Mouse (Mus musculus) kidney, adult 2 months (tissue): Measurements from ENCODE around the gene Kcnn1. TPM values are rescaled to one million over a fixed set of nuclear protein-coding genes. Genes with fewer than 3 reads are reported as not detected.

Source experiments
- DNase-seq: peaks from one replicate; pipeline ENCODE4 v3.0.0; 2021
- H3K27ac ChIP-seq: fragments of 200-500 bp; 2 replicates; pipeline ENCODE4 v1.5.1; 2012; ENCODE audit warnings: low read depth, low read length, control low read depth, inconsistent platforms; ENCODE audit not compliant: insufficient read depth
- H3K27me3 ChIP-seq: fragments of 200-500 bp; replicated peaks from 2 replicates; pipeline ENCODE4 v1.6.1; 2012; ENCODE audit warnings: mild to moderate bottlenecking, moderate library complexity, low read length, inconsistent platforms; ENCODE audit not compliant: control insufficient read depth, insufficient read depth
- H3K36me3 ChIP-seq: fragments of 200-500 bp; 2 replicates; pipeline ENCODE4 v1.6.1; 2012; ENCODE audit warnings: mild to moderate bottlenecking, moderate library complexity, low read length, inconsistent platforms; ENCODE audit not compliant: control insufficient read depth, insufficient read depth
- H3K4me1 ChIP-seq: fragments of 200-500 bp; 2 replicates; pipeline ENCODE4 v1.6.1; 2011; ENCODE audit warnings: low read length; ENCODE audit not compliant: control insufficient read depth, insufficient read depth
- H3K4me3 ChIP-seq: fragments of 200-500 bp; 2 replicates; pipeline ENCODE4 v1.5.1; 2011; ENCODE audit warnings: mild to moderate bottlenecking, low read depth, low read length, control low read depth; ENCODE audit not compliant: insufficient read depth
- CTCF ChIP-seq: fragments of 200-500 bp; conservative IDR thresholded peaks from 2 replicates; pipeline ENCODE4 v1.5.1; 2011; ENCODE audit warnings: low read depth, mild to moderate bottlenecking, control low read depth, low read length, moderate library complexity, mixed read lengths; ENCODE audit not compliant: insufficient read depth, insufficient read length
- POLR2A ChIP-seq: fragments of 200-500 bp; IDR thresholded peaks from one replicate; pipeline ENCODE4 v1.6.1; 2011; ENCODE audit warnings: low read depth, low read length, control low read depth
- WGBS: fragments of 180-500 bp; shearing (Covaris S2); methylation state at CpG from one replicate; pipeline ENCODE4 v1.1.7; 2018; 5-methylcytosine and 5-hydroxymethylcytosine counted together
- polyA plus RNA-seq: library from polyadenylated mRNA; depleted of rRNA; stranded (reverse); fragments of >200 nt; gene quantifications from 2 replicates; pipeline ENCODE4 v1.2.3, GENCODE M21; 2012

The Kcnn1 gene
- polyA plus RNA-seq, 1 experiment = 9.4 TPM

DNA sequence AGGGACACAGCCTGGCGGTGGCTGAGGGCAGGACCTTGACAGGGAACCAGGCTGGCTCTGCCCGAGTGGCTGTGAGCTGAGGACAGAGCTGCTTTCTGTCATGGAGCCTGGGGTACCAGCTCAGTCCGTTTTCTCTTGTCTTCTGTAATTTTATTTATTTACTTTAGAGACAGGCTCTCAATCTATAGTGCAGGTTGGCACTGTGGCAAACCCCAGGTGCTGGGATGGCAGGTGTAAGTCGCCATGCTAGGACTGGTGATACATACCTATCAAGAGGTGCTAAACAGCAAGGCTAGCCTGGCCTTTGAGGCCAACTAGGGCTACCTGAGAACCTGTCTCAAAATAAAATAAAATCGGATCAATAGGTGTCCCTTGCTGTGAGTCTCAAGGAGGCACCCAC, 7.0 kb downstream of the Kcnn1 start:
- no peaks in the 10 kb centered on the region for H3K27me3 ChIP-seq
- no peak overlapping the region for H3K27ac ChIP-seq
- WGBS = 77% methylated on average over 5 of the region's 5 CpGs
- TF ChIP-seq POLR2A = no peak
- no peak for TF ChIP-seq CTCF
- H3K4me1 ChIP-seq = no peaks in the 10 kb centered on the region; the same call in 1 of the 2 replicates
- no peaks in the 10 kb centered on the region for H3K36me3 ChIP-seq
- no peak for DNase-seq
- no peak overlapping the region for H3K4me3 ChIP-seq

DNA sequence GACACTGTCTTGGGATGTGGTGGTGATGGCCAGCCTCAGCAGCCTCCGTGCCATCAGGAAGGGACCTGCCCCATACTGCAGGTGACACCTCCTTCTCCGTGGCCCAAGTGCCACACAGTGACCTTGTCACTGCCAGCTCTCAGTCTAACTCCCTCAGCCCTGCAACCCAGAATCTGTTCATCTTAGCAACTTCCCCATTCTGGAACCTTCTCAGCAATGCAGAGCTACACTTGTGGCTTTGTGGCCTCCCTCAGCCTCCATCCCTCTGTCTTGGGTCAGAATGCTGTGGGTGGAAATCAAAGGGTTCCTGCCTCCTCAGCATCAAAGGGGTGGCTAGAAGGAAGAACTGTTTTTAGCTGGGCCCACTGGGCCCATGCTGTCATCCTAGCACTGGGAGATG, 9.2 kb downstream of the Kcnn1 start:
- Histone ChIP-seq H3K36me3 (no peaks in the 10 kb centered on the region), H3K27me3 (no peaks in the 10 kb centered on the region), H3K4me1 (no peaks in the 10 kb centered on the region; the same call in 1 of the 2 replicates), H3K4me3 (no peak overlapping the region), H3K27ac (no peak overlapping the region)
- WGBS = 80% methylated on average over 2 of the region's 2 CpGs
- TF ChIP-seq CTCF = no peak
- TF ChIP-seq POLR2A = no peak
- no peak for DNase-seq

DNA sequence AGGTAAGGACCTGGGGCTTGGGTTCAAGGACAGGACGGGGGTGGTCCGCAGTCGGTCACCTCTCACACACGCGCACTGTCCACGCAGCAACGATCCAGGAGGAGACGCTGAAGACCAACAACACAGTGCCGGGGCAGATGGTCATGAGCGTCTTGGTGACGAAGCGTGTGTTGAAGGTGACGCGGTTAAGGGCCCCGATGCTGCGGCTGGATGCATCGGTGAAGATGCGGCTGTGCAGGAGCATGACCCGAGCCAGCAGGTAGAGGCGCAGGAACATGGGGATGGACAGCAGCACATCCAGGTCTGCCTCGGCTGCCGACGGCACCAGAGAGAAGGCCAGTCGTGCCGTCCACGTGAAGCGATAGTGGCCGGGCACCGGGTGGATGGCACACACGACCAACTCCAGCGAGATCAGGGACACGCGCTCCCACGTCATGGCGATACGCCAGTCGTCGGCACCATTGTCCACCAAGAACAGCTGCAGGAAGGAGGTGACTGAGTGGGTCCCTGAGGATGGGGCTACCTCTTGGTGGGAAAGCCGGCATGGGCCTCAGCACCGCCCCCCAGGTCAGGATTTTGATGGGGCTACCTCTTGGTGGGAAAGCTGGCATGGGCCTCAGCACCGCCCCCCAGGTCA, 10.3 kb downstream of the Kcnn1 start:
- TF ChIP-seq CTCF (no peak), POLR2A (no peak)
- no peaks in the 10 kb centered on the region for H3K27me3 ChIP-seq
- no peaks in the 10 kb centered on the region for H3K36me3 ChIP-seq
- H3K4me3 ChIP-seq = no peak overlapping the region
- DNase-seq = no peak
- WGBS = 89% methylated on average over 41 of the region's 41 CpGs
- no peak overlapping the region for H3K27ac ChIP-seq
- H3K4me1 ChIP-seq = no peaks in the 10 kb centered on the region; the same call in 1 of the 2 replicates

DNA sequence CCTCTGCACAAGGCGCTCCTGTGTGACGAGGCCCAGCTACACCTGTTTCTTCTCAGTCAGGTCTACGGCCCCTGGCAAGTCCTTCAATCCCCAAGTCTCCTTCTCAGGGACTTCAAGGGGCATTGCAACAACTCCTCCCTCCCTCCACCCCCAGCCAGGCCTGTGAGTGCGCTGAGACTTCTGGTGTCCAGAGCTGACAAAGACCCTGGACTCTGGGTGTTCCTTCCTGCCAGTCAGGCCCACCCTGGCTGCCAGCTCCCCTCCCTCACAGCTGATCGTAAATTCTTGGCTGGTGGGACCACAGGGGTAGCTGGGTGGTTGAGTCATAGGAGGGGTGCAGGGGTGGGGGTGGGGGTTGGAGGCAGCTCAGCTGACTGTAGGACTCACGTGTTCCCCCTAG, 11.2 kb downstream of the Kcnn1 start:
- H3K27me3 ChIP-seq = no peaks in the 10 kb centered on the region
- H3K4me1 ChIP-seq = no peaks in the 10 kb centered on the region
- no peak overlapping the region for H3K4me3 ChIP-seq
- 72% methylated on average over 6 of the region's 6 CpGs for WGBS
- H3K36me3 ChIP-seq = no peaks in the 10 kb centered on the region
- no peak overlapping the region for H3K27ac ChIP-seq
- TF ChIP-seq POLR2A (no peak), CTCF (no peak)
- no peak for DNase-seq

DNA sequence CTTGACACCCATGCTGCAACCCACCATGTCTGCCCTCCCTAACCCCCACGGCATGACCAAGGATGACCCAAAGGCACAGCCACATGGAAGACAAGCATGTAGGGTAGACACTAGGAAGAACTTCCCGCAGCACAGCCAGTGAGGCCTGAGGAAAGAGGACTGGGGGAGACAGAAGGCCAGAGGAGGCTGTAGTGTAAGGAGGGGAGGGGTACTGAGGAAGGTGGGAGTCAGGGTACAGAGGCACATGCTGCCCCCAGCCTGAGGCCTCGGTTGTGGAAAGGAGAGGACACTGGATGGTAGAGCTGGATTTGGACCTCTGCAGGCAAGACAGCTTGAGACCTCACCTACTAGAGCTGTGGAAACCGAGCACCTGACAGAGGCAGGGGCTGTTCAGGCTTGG, 12.1 kb downstream of the Kcnn1 start:
- H3K4me1 ChIP-seq = no peaks in the 10 kb centered on the region
- no peak overlapping the region for H3K27ac ChIP-seq
- no peaks in the 10 kb centered on the region for H3K27me3 ChIP-seq
- H3K4me3 ChIP-seq = no peak overlapping the region
- DNase-seq = no peak
- H3K36me3 ChIP-seq = no peaks in the 10 kb centered on the region
- no peak for TF ChIP-seq POLR2A
- no peak for TF ChIP-seq CTCF
- WGBS = 87% methylated on average over 4 of the region's 4 CpGs

DNA sequence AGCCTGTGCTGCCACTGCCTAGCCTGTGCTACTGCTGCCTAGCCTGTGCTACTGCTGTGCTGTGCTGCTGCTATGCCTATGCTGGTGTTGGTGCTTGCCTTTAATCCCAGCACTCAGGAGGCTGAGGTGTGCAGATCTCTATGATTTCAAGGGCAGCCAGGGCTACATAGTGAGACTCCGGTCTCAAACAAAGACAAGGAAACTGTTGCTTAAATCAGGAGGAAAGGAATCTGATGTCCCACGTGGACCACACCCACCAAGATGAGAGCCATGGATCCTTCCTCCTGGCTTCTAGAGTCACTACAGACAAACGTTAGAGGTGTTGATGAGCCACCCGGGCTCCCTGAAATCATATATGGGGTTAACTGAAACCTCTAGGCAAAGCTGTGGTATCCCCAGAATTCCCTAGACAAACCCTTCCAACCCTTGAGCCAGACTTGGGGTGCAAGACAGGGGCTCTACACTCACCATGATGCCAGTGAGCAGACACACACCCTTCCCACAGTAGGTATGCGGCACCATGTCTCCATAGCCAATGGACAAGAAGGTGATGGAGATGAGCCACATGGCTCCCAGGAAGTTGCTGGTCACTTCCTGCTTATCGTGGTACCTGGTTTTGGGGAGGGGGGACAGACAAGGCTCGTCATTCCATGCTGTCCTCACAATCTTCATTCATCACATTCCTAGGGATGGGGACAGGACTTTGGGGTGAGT, 12.8 kb downstream of the Kcnn1 start:
- Histone ChIP-seq H3K27me3 (no peaks in the 10 kb centered on the region), H3K4me1 (no peaks in the 10 kb centered on the region), H3K27ac (no peak overlapping the region), H3K4me3 (no peak overlapping the region), H3K36me3 (no peaks in the 10 kb centered on the region)
- WGBS = 76% methylated on average over 7 of the region's 7 CpGs
- TF ChIP-seq CTCF (no peak), POLR2A (no peak)
- DNase-seq = no peak

DNA sequence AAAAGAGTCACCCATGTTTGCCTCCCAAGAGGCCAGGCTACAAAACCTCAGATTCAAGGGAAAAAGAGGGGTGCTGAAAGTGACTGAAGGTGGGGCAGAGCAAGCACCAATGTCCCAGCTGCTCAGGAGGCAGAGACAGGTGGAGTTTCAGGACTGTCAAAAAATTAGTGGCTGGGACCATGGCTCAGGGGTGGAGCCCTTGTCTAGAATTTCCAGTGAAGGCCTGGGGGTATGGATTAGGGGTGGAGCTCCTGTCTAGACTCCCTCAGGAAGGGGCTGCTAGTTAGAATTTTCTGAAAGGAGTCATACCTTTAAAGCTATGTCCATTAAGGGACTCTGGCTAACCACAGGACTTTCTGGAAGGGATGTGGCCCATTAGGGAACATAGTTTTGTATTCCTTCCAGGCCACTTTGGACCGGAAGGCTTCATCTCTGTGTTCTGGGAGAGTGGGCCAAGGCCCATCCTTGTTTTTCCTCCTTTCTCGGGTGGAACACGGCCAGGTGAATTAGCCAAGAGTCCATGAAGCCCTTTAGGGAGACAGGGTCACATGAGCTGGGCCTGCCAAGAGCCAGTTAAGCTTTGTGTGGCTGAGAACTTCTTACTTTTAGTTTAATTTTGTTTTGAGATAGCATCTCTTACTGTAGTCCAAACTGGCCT, 13.6 kb downstream of the Kcnn1 start:
- DNase-seq = no peak
- WGBS = 74% methylated on average over 3 of the region's 3 CpGs
- no peaks in the 10 kb centered on the region for H3K36me3 ChIP-seq
- no peak overlapping the region for H3K4me3 ChIP-seq
- no peak for TF ChIP-seq POLR2A
- TF ChIP-seq CTCF = no peak
- no peak overlapping the region for H3K27ac ChIP-seq
- no peaks in the 10 kb centered on the region for H3K4me1 ChIP-seq
- no peaks in the 10 kb centered on the region for H3K27me3 ChIP-seq
